Mouse (Mus musculus): Measurements from ENCODE around the gene Fip1l1. TPM values are rescaled to one million over a fixed set of nuclear protein-coding genes. Genes with fewer than 3 reads are reported as not detected.

Gene Fip1l1
- total RNA-seq, 1 experiment from 2014 or later = 194 TPM

- no peak for ATAC-seq (replicated peaks in 1 of 2; ENCODE audit: insufficient read depth in 1 of 2, low FRiP score in 2 of 2, low TSS enrichment in 1 of 2, low read depth in 1 of 2, poor library complexity in 2 of 2, severe bottlenecking in 2 of 2)
These were observed 107.0 kb downstream of the Fip1l1 start for GRCm38 (mm10) chr5:74642291-74642690.

- ATAC-seq (replicated peaks in 1 of 2; ENCODE audit: insufficient read depth in 1 of 2, low FRiP score in 2 of 2, low TSS enrichment in 1 of 2, low read depth in 1 of 2, poor library complexity in 2 of 2, severe bottlenecking in 2 of 2) = no peak
These were observed 112.3 kb downstream of the Fip1l1 start for GRCm38 (mm10) chr5:74647584-74647984.

GRCm38 (mm10) chr5:74648216-74648615, 113.0 kb downstream of the Fip1l1 start:
- no peak for ATAC-seq (replicated peaks in 1 of 2; ENCODE audit: insufficient read depth in 1 of 2, low FRiP score in 2 of 2, low TSS enrichment in 1 of 2, low read depth in 1 of 2, poor library complexity in 2 of 2, severe bottlenecking in 2 of 2)

Other genes with a start within 250 kb of the Fip1l1 start
- gene Scfd2, start 3.7 kb upstream of the Fip1l1 start, total RNA-seq (2017) = 11.6 and 18.9 TPM in 2 replicates
- 0.05 and 0.25 TPM in 2 replicates for gene Lnx1, start 167.5 kb downstream of the Fip1l1 start, total RNA-seq (2017)

Data from hematopoietic stem cell, adult 5-6 weeks (primary cell).